Mouse (Mus musculus) CH12.LX (cell line): ENCODE measurements around the gene Gm29094. TPM values are rescaled to one million over a fixed set of nuclear protein-coding genes. Genes with fewer than 3 reads are reported as not detected.
"Not testable (repeated sequence)": the region's sequence is repeated elsewhere in the genome, so short reads cannot be mapped to it uniquely, and the experiment has no call there.

ENCODE experiments used
- DNase-seq: peaks from one replicate; pipeline ENCODE4 v3.0.0-alpha.2; 2013; ENCODE audit errors: extremely low read depth
- H3K27ac ChIP-seq: 2 replicates; pipeline ENCODE4 v1.5.1; 2012; ENCODE audit warnings: low read depth, mild to moderate bottlenecking, control low read depth, moderate library complexity; ENCODE audit not compliant: insufficient read depth
- H3K27me3 ChIP-seq: replicated peaks from 2 replicates; pipeline ENCODE3; 2012; ENCODE audit warnings: inconsistent platforms
- H3K36me3 ChIP-seq, 2 experiments: replicated peaks in 1 of 2; 2 replicates each; pipeline versions ENCODE3 to v1.6.1; 2012; ENCODE audit warnings: inconsistent platforms in 1 of 2, low read length in 1 of 2, mild to moderate bottlenecking in 1 of 2, mixed read lengths in 1 of 2, moderate library complexity in 1 of 2; ENCODE audit not compliant: control insufficient read depth in 1 of 2, insufficient read depth in 1 of 2
- H3K4me1 ChIP-seq, 2 experiments: 2 replicates each; pipeline ENCODE4 v1.6.1; 2012; ENCODE audit warnings: inconsistent platforms in 1 of 2, moderate library complexity in 1 of 2; ENCODE audit not compliant: insufficient read depth in 2 of 2, control insufficient read depth in 1 of 2
- H3K4me2 ChIP-seq: 2 replicates; pipeline ENCODE4 v1.6.1; 2012; ENCODE audit warnings: low read depth, mild to moderate bottlenecking, control low read depth; ENCODE audit not compliant: poor library complexity, insufficient read depth, severe bottlenecking
- H3K4me3 ChIP-seq, 3 experiments: fragments of 150-350 bp in 1 of 3; sonication (generic) in 1 of 3; replicated peaks in 1 of 3; 2 replicates each; pipeline versions ENCODE3 to v1.5.1; 2011 to 2012; ENCODE audit warnings: low read depth in 2 of 3, low read length in 2 of 3, mild to moderate bottlenecking in 2 of 3, moderate library complexity in 2 of 3, control low read depth in 1 of 3, improper control_type of control experiment in 1 of 3, inconsistent platforms in 1 of 3, mixed read lengths in 1 of 3; ENCODE audit not compliant: poor library complexity in 1 of 3
- H3K79me2 ChIP-seq: replicated peaks from 2 replicates; pipeline ENCODE4 v1.6.1; 2012; ENCODE audit warnings: mild to moderate bottlenecking, moderate library complexity; ENCODE audit not compliant: control insufficient read depth, poor library complexity, insufficient read depth, severe bottlenecking; ENCODE audit errors: extremely low read depth
- H3K9ac ChIP-seq: 2 replicates; pipeline ENCODE4 v1.6.1; 2012; ENCODE audit warnings: low read depth, mild to moderate bottlenecking, control low read depth, moderate library complexity; ENCODE audit not compliant: insufficient read depth
- H3K9me3 ChIP-seq: replicated peaks from 2 replicates; pipeline ENCODE3; 2012; ENCODE audit warnings: low read length, inconsistent platforms, mixed read lengths
- CTCF ChIP-seq, 2 experiments: IDR thresholded peaks in 1 of 2; conservative IDR thresholded peaks in 1 of 2; 2 replicates each; pipeline ENCODE4 v1.5.1; 2011 to 2012; ENCODE audit warnings: low read depth in 2 of 2, low read length in 2 of 2, improper control_type of control experiment in 1 of 2, inconsistent platforms in 1 of 2, mild to moderate bottlenecking in 1 of 2, moderate library complexity in 1 of 2
- MXI1 ChIP-seq: IDR thresholded peaks from 2 replicates; pipeline ENCODE4 v1.6.1; 2011; ENCODE audit warnings: mild to moderate bottlenecking, low read depth, low read length, improper control_type of control experiment
- NRF1 ChIP-seq: IDR thresholded peaks from 2 replicates; pipeline ENCODE4 v1.6.1; 2014; ENCODE audit warnings: low read depth, mild to moderate bottlenecking, inconsistent platforms, low read length, improper control_type of control experiment, moderate library complexity
- RAD21 ChIP-seq: IDR thresholded peaks from 2 replicates; pipeline ENCODE4 v1.6.1; 2011; ENCODE audit warnings: low read depth, mild to moderate bottlenecking, low read length, improper control_type of control experiment, moderate library complexity
- SMC3 ChIP-seq: IDR thresholded peaks from 2 replicates; pipeline ENCODE4 v1.6.1; 2011; ENCODE audit warnings: low read depth, low read length, improper control_type of control experiment
- TBP ChIP-seq: conservative IDR thresholded peaks from 2 replicates; pipeline ENCODE4 v1.6.1; 2011; ENCODE audit warnings: low read depth, low read length, improper control_type of control experiment
- dilution Hi-C: fragments of 300-500 bp; cut with MboI; formaldehyde crosslinking; loops from 2 replicates; pipeline ENCODE4 v1.14.3; 2020; ENCODE audit warnings: low sequenced_read_pairs; ENCODE audit not compliant: extremely low pct_unique_long_range_greater_than_20kb, extremely low pct_ligation_motif_present
- in situ Hi-C: fragments of 300-500 bp; cut with MboI; formaldehyde crosslinking; loops from 3 replicates; pipeline ENCODE4 v1.14.3; 2019; ENCODE audit warnings: low sequenced_read_pairs, low pct_ligation_motif_present, low pct_unique_long_range_greater_than_20kb, mixed read lengths
- polyA plus RNA-seq: library from polyadenylated mRNA; unstranded; fragments of >175 nt; gene quantifications from 2 replicates; pipeline ENCODE4 v1.2.1, GENCODE M21; 2012; ENCODE audit warnings: low read depth; ENCODE audit not compliant: insufficient read length
- total RNA-seq, 2 experiments: library from RNA; depleted of rRNA; stranded (reverse); fragments of 300-350 nt in 1 of 2; fragments of >200 nt in 1 of 2; gene quantifications; 2 replicates each; pipeline ENCODE4 v1.2.3; 2012 to 2014

Gm29094 gene
- total and polyA plus RNA-seq, 3 experiments: 3.7 to 8.6 (median 8.5) TPM

GRCm38 (mm10) chr9:89226071-89226470, 26.9 kb downstream of the Gm29094 start:
- DNase-seq: no peak
- Histone ChIP-seq H3K4me2 (no peak overlapping the region), H3K4me3 (no peak overlapping the region), H3K9me3 (no peaks in the 10 kb centered on the region), H3K36me3 (peaks cover 2 to 6% of the 10 kb centered on the region in 2 experiments), H3K27ac (no peak overlapping the region), H3K4me1 (peaks cover 3 to 9% of the 10 kb centered on the region in 2 experiments; a peak in 3 of 4 replicates), H3K79me2 (0 out of 2 replicates have a peak, but pooled peaks cover 2% of the 10 kb centered on the region), H3K9ac (no peak overlapping the region), H3K27me3 (no peaks in the 10 kb centered on the region)
- in situ Hi-C loops: loop anchor here (25.0 kb wide), 1 partner anchor 461 kb away; no protein-coding TSS in a partner anchor
- no peak for TF ChIP-seq NRF1
- peak; percentile 56 for TF ChIP-seq RAD21
- peak; percentile 44 for TF ChIP-seq SMC3
- TF ChIP-seq TBP: no peak
- TF ChIP-seq CTCF (conservative IDR thresholded peaks at IDR 0.05 in 1 of 2, IDR thresholded peaks at IDR 0.05 in 1 of 2; ENCODE audit: low read depth in 2 of 2, low read length in 2 of 2): peak in 1 of 2 experiments; percentile 61; a peak in 2 of 4 replicates
- dilution Hi-C loops: no loop called here

GRCm38 (mm10) chr9:89228122-89228521, 28.9 kb downstream of the Gm29094 start:
- H3K4me2 ChIP-seq: peak overlapping the region; percentile 64; the same call in 1 of the 2 replicates
- H3K9ac ChIP-seq: 0 out of 2 replicates have a peak overlapping the region, but pooled peaks have one; percentile 5
- no peak for TF ChIP-seq MXI1
- TF ChIP-seq NRF1: peak; percentile 47; the same call in 1 of the 2 replicates
- H3K4me3 ChIP-seq: no peak overlapping the region
- H3K27me3 ChIP-seq: no peaks in the 10 kb centered on the region
- DNase-seq: peak; percentile 54
- no peaks in the 10 kb centered on the region for H3K9me3 ChIP-seq
- dilution Hi-C loops (no loop called here), in situ Hi-C loops (loop anchor here (25.0 kb wide), 1 partner anchor 459 kb away; no protein-coding TSS in a partner anchor)
- H3K79me2 ChIP-seq: no peaks in the 10 kb centered on the region
- H3K27ac ChIP-seq: peak overlapping the region; percentile 50
- H3K4me1 ChIP-seq: peaks cover 3 to 9% of the 10 kb centered on the region in 2 experiments; a peak in 3 of 4 replicates
- H3K36me3 ChIP-seq: peaks cover 2 to 6% of the 10 kb centered on the region in 2 experiments

GRCm38 (mm10) chr9:89230897-89231497, 31.8 kb downstream of the Gm29094 start:
- in situ Hi-C loops: loop anchor here (25.0 kb wide), 1 partner anchor 456 kb away; no protein-coding TSS in a partner anchor
- TF ChIP-seq RAD21: peak; percentile 18
- TF ChIP-seq CTCF (conservative IDR thresholded peaks at IDR 0.05 in 1 of 2, IDR thresholded peaks at IDR 0.05 in 1 of 2; ENCODE audit: low read depth in 2 of 2, low read length in 2 of 2): peak in 1 of 2 experiments; percentile 40; a peak in 2 of 4 replicates
- peak; percentile 19 for TF ChIP-seq SMC3
- H3K27ac ChIP-seq, H3K4me1 ChIP-seq, dilution Hi-C loops, H3K36me3 ChIP-seq, H3K9ac ChIP-seq, H3K27me3 ChIP-seq, H3K4me3 ChIP-seq, H3K79me2 ChIP-seq, DNase-seq, H3K4me2 ChIP-seq, H3K9me3 ChIP-seq: not testable (repeated sequence)

GRCm38 (mm10) chr9:89237131-89237530, 38.0 kb downstream of the Gm29094 start:
- H3K27me3 ChIP-seq, H3K4me1 ChIP-seq, DNase-seq, H3K9ac ChIP-seq, H3K36me3 ChIP-seq, dilution Hi-C loops, H3K27ac ChIP-seq, H3K9me3 ChIP-seq, H3K79me2 ChIP-seq, H3K4me3 ChIP-seq, H3K4me2 ChIP-seq: not testable (repeated sequence)
- in situ Hi-C loops: loop anchor here (25.0 kb wide), 1 partner anchor 450 kb away; no protein-coding TSS in a partner anchor

GRCm38 (mm10) chr9:89238976-89239505, 39.9 kb downstream of the Gm29094 start:
- H3K4me2 ChIP-seq, H3K9me3 ChIP-seq, dilution Hi-C loops, H3K27me3 ChIP-seq, H3K4me1 ChIP-seq, H3K79me2 ChIP-seq, H3K27ac ChIP-seq, H3K4me3 ChIP-seq, H3K36me3 ChIP-seq, H3K9ac ChIP-seq, DNase-seq: not testable (repeated sequence)
- in situ Hi-C loops: loop anchor here (25.0 kb wide), 1 partner anchor 448 kb away; no protein-coding TSS in a partner anchor
